Mouse (Mus musculus): Measurements from ENCODE around the gene Igfn1. TPM values are rescaled to one million over a fixed set of nuclear protein-coding genes. Genes with fewer than 3 reads are reported as not detected.

The Igfn1 gene
- polyA plus RNA-seq, 1 experiment from 2014 or later = 0.19 TPM

- Histone ChIP-seq H3K4me3 (ENCODE audit: low read depth, low read length) (no peak overlapping the region), H3K9me3 (ENCODE audit: control insufficient read depth, low read depth, low read length) (no peaks in the 10 kb centered on the region), H3K27ac (ENCODE audit: low read length) (no peak overlapping the region), H3K9ac (replicated peaks; ENCODE audit: low read depth, low read length) (no peak overlapping the region), H3K4me1 (ENCODE audit: control insufficient read depth, insufficient read depth, low read length) (no peaks in the 10 kb centered on the region), H3K36me3 (ENCODE audit: control insufficient read depth, insufficient read depth, low read length) (no peaks in the 10 kb centered on the region), H3K4me2 (replicated peaks; ENCODE audit: low read depth, low read length) (no peak overlapping the region), H3K27me3 (ENCODE audit: control insufficient read depth, insufficient read depth, low read length) (no peaks in the 10 kb centered on the region)
- ATAC-seq (ENCODE audit: insufficient number of reproducible peaks, insufficient read depth, low FRiP score, low read depth) = no peak
- WGBS = 55% methylated on average over 8 of the region's 8 CpGs
These were observed 6.3 kb downstream of the Igfn1 start for GRCm38 (mm10) chr1:135999720-136000287.

GRCm38 (mm10) chr1:135997537-135997936 lies 8.6 kb downstream of the Igfn1 start:
- Histone ChIP-seq H3K27me3 (ENCODE audit: control insufficient read depth, insufficient read depth, low read length) (no peaks in the 10 kb centered on the region), H3K4me3 (ENCODE audit: low read depth, low read length) (no peak overlapping the region), H3K4me2 (replicated peaks; ENCODE audit: low read depth, low read length) (no peak overlapping the region), H3K36me3 (ENCODE audit: control insufficient read depth, insufficient read depth, low read length) (no peaks in the 10 kb centered on the region), H3K9ac (replicated peaks; ENCODE audit: low read depth, low read length) (no peak overlapping the region), H3K27ac (ENCODE audit: low read length) (no peak overlapping the region), H3K9me3 (ENCODE audit: control insufficient read depth, low read depth, low read length) (no peaks in the 10 kb centered on the region), H3K4me1 (ENCODE audit: control insufficient read depth, insufficient read depth, low read length) (no peaks in the 10 kb centered on the region)
- no peak; the same call in 1 of the 2 replicates for ATAC-seq (ENCODE audit: insufficient number of reproducible peaks, insufficient read depth, low FRiP score, low read depth)
- 56% methylated on average over 7 of the region's 7 CpGs for WGBS

GRCm38 (mm10) chr1:135993470-135993869 lies 12.7 kb downstream of the Igfn1 start:
- 71% methylated on average over 4 of the region's 4 CpGs for WGBS
- Histone ChIP-seq H3K36me3 (ENCODE audit: control insufficient read depth, insufficient read depth, low read length) (no peaks in the 10 kb centered on the region), H3K4me1 (ENCODE audit: control insufficient read depth, insufficient read depth, low read length) (no peaks in the 10 kb centered on the region), H3K4me2 (replicated peaks; ENCODE audit: low read depth, low read length) (no peak overlapping the region), H3K4me3 (ENCODE audit: low read depth, low read length) (no peak overlapping the region), H3K27ac (ENCODE audit: low read length) (no peak overlapping the region), H3K9me3 (ENCODE audit: control insufficient read depth, low read depth, low read length) (no peaks in the 10 kb centered on the region), H3K27me3 (ENCODE audit: control insufficient read depth, insufficient read depth, low read length) (no peaks in the 10 kb centered on the region), H3K9ac (replicated peaks; ENCODE audit: low read depth, low read length) (no peak overlapping the region)
- ATAC-seq (ENCODE audit: insufficient number of reproducible peaks, insufficient read depth, low FRiP score, low read depth) = no peak

- Histone ChIP-seq H3K9ac (replicated peaks; ENCODE audit: low read depth, low read length) (no peak overlapping the region), H3K4me2 (replicated peaks; ENCODE audit: low read depth, low read length) (no peak overlapping the region), H3K4me3 (ENCODE audit: low read depth, low read length) (no peak overlapping the region), H3K27me3 (ENCODE audit: control insufficient read depth, insufficient read depth, low read length) (no peaks in the 10 kb centered on the region), H3K9me3 (ENCODE audit: control insufficient read depth, low read depth, low read length) (no peaks in the 10 kb centered on the region), H3K4me1 (ENCODE audit: control insufficient read depth, insufficient read depth, low read length) (no peaks in the 10 kb centered on the region), H3K27ac (ENCODE audit: low read length) (no peak overlapping the region), H3K36me3 (ENCODE audit: control insufficient read depth, insufficient read depth, low read length) (no peaks in the 10 kb centered on the region)
- ATAC-seq (ENCODE audit: insufficient number of reproducible peaks, insufficient read depth, low FRiP score, low read depth) = no peak
These were observed 16.3 kb downstream of the Igfn1 start for GRCm38 (mm10) chr1:135989876-135990275.

GRCm38 (mm10) chr1:135984105-135984504 lies 22.0 kb downstream of the Igfn1 start:
- H3K4me2 ChIP-seq (replicated peaks; ENCODE audit: low read depth, low read length) = no peak overlapping the region
- H3K4me1 ChIP-seq (ENCODE audit: control insufficient read depth, insufficient read depth, low read length) = no peaks in the 10 kb centered on the region
- 27% methylated on average over 5 of the region's 5 CpGs for WGBS
- H3K4me3 ChIP-seq (ENCODE audit: low read depth, low read length) = no peak overlapping the region
- ATAC-seq (ENCODE audit: insufficient number of reproducible peaks, insufficient read depth, low FRiP score, low read depth) = no peak
- no peaks in the 10 kb centered on the region for H3K27me3 ChIP-seq (ENCODE audit: control insufficient read depth, insufficient read depth, low read length)
- H3K36me3 ChIP-seq (ENCODE audit: control insufficient read depth, insufficient read depth, low read length) = no peaks in the 10 kb centered on the region
- H3K27ac ChIP-seq (ENCODE audit: low read length) = no peak overlapping the region
- H3K9me3 ChIP-seq (ENCODE audit: control insufficient read depth, low read depth, low read length) = no peaks in the 10 kb centered on the region
- no peak overlapping the region for H3K9ac ChIP-seq (replicated peaks; ENCODE audit: low read depth, low read length)

- Histone ChIP-seq H3K4me2 (replicated peaks; ENCODE audit: low read depth, low read length) (no peak overlapping the region), H3K27me3 (ENCODE audit: control insufficient read depth, insufficient read depth, low read length) (no peaks in the 10 kb centered on the region), H3K4me3 (ENCODE audit: low read depth, low read length) (no peak overlapping the region), H3K9me3 (ENCODE audit: control insufficient read depth, low read depth, low read length) (no peaks in the 10 kb centered on the region), H3K36me3 (ENCODE audit: control insufficient read depth, insufficient read depth, low read length) (no peaks in the 10 kb centered on the region), H3K9ac (replicated peaks; ENCODE audit: low read depth, low read length) (no peak overlapping the region), H3K27ac (ENCODE audit: low read length) (no peak overlapping the region), H3K4me1 (ENCODE audit: control insufficient read depth, insufficient read depth, low read length) (no peaks in the 10 kb centered on the region)
- WGBS = 79% methylated on average over 3 of the region's 3 CpGs
- ATAC-seq (ENCODE audit: insufficient number of reproducible peaks, insufficient read depth, low FRiP score, low read depth) = no peak
These were observed 33.6 kb downstream of the Igfn1 start for GRCm38 (mm10) chr1:135972576-135972975.

- H3K9me3 ChIP-seq (ENCODE audit: control insufficient read depth, low read depth, low read length) = no peaks in the 10 kb centered on the region
- no peaks in the 10 kb centered on the region for H3K36me3 ChIP-seq (ENCODE audit: control insufficient read depth, insufficient read depth, low read length)
- H3K27me3 ChIP-seq (ENCODE audit: control insufficient read depth, insufficient read depth, low read length) = no peaks in the 10 kb centered on the region
- 48% methylated on average over 2 of the region's 2 CpGs for WGBS
- H3K4me1 ChIP-seq (ENCODE audit: control insufficient read depth, insufficient read depth, low read length) = no peaks in the 10 kb centered on the region
- H3K4me3 ChIP-seq (ENCODE audit: low read depth, low read length) = no peak overlapping the region
- H3K4me2 ChIP-seq (replicated peaks; ENCODE audit: low read depth, low read length) = no peak overlapping the region
- H3K27ac ChIP-seq (ENCODE audit: low read length) = no peak overlapping the region
- ATAC-seq (ENCODE audit: insufficient number of reproducible peaks, insufficient read depth, low FRiP score, low read depth) = no peak
- H3K9ac ChIP-seq (replicated peaks; ENCODE audit: low read depth, low read length) = no peak overlapping the region
These were observed 35.7 kb downstream of the Igfn1 start for GRCm38 (mm10) chr1:135970486-135970885.

GRCm38 (mm10) chr1:135967739-135968138 lies 38.4 kb downstream of the Igfn1 start:
- WGBS = 70% methylated on average over 4 of the region's 4 CpGs
- Histone ChIP-seq H3K4me2 (replicated peaks; ENCODE audit: low read depth, low read length) (no peak overlapping the region), H3K4me1 (ENCODE audit: control insufficient read depth, insufficient read depth, low read length) (no peaks in the 10 kb centered on the region), H3K27me3 (ENCODE audit: control insufficient read depth, insufficient read depth, low read length) (no peaks in the 10 kb centered on the region), H3K27ac (ENCODE audit: low read length) (no peak overlapping the region), H3K4me3 (ENCODE audit: low read depth, low read length) (no peak overlapping the region), H3K9ac (replicated peaks; ENCODE audit: low read depth, low read length) (no peak overlapping the region), H3K36me3 (ENCODE audit: control insufficient read depth, insufficient read depth, low read length) (no peaks in the 10 kb centered on the region), H3K9me3 (ENCODE audit: control insufficient read depth, low read depth, low read length) (no peaks in the 10 kb centered on the region)
- no peak for ATAC-seq (ENCODE audit: insufficient number of reproducible peaks, insufficient read depth, low FRiP score, low read depth)

GRCm38 (mm10) chr1:135964561-135964960 lies 41.6 kb downstream of the Igfn1 start:
- Histone ChIP-seq H3K36me3 (ENCODE audit: control insufficient read depth, insufficient read depth, low read length) (no peaks in the 10 kb centered on the region), H3K4me2 (replicated peaks; ENCODE audit: low read depth, low read length) (no peak overlapping the region), H3K9me3 (ENCODE audit: control insufficient read depth, low read depth, low read length) (no peaks in the 10 kb centered on the region), H3K4me1 (ENCODE audit: control insufficient read depth, insufficient read depth, low read length) (no peaks in the 10 kb centered on the region), H3K27ac (ENCODE audit: low read length) (no peak overlapping the region), H3K4me3 (ENCODE audit: low read depth, low read length) (no peak overlapping the region), H3K9ac (replicated peaks; ENCODE audit: low read depth, low read length) (no peak overlapping the region), H3K27me3 (ENCODE audit: control insufficient read depth, insufficient read depth, low read length) (no peaks in the 10 kb centered on the region)
- WGBS = 74% methylated on average over 11 of the region's 11 CpGs
- 0 out of 2 replicates have a peak, but pooled peaks have one; percentile 34 for ATAC-seq (ENCODE audit: insufficient number of reproducible peaks, insufficient read depth, low FRiP score, low read depth)
